Mouse (Mus musculus) intestine, embryonic 14.5 days (tissue): ENCODE measurements at regions not wholly inside any gene's neighbourhood (a gene's known extent, or its start where the extent isn't known, plus 50 kb on each side); places are given as distances from the start of the nearest gene placed in this dataset.
A peak's percentile ranks its signal among the peaks of the same experiment; 100 is the strongest.

Experiments
- ATAC-seq: fragments of 200-750 bp; cut with Nextera tagmentation; replicated peaks from 2 replicates; pipeline ENCODE4 v1.8.0; 2017; ENCODE audit warnings: low read depth, moderate number of reproducible peaks, moderate TSS enrichment, moderate library complexity; ENCODE audit not compliant: low FRiP score, low TSS enrichment
- DNase-seq: peaks from one replicate; pipeline ENCODE4 v3.0.0-alpha.2; 2018; ENCODE audit warnings: low spot score
- H3K27ac ChIP-seq: fragments of 300-500 bp; sonication (generic); 2 replicates; pipeline ENCODE4 v1.5.1; 2014; ENCODE audit warnings: low read depth, mild to moderate bottlenecking, control low read depth
- H3K27me3 ChIP-seq: fragments of 300-500 bp; sonication (generic); replicated peaks from 2 replicates; pipeline ENCODE4 v1.6.1; 2014; ENCODE audit warnings: low read length, control low read depth; ENCODE audit not compliant: control insufficient read depth, insufficient read depth
- H3K36me3 ChIP-seq: fragments of 300-500 bp; sonication (generic); 2 replicates; pipeline ENCODE4 v1.6.1; 2014; ENCODE audit warnings: low read length, control low read depth; ENCODE audit not compliant: control insufficient read depth, insufficient read depth
- H3K4me1 ChIP-seq: fragments of 300-500 bp; sonication (generic); replicated peaks from 2 replicates; pipeline ENCODE4 v1.6.1; 2014; ENCODE audit warnings: low read length, control low read depth, mixed read lengths; ENCODE audit not compliant: control insufficient read depth, insufficient read depth
- H3K4me2 ChIP-seq: fragments of 300-500 bp; sonication (generic); 2 replicates; pipeline ENCODE4 v1.6.1; 2014; ENCODE audit warnings: low read length
- H3K4me3 ChIP-seq: fragments of 300-500 bp; sonication (generic); 2 replicates; pipeline ENCODE4 v1.5.1; 2014; ENCODE audit warnings: low read depth, low read length, control low read depth, mixed read lengths
- H3K9ac ChIP-seq: fragments of 300-500 bp; sonication (generic); 2 replicates; pipeline ENCODE4 v1.6.1; 2014; ENCODE audit warnings: mild to moderate bottlenecking, low read length
- H3K9me3 ChIP-seq: fragments of 300-500 bp; sonication (generic); 2 replicates; pipeline ENCODE4 v1.6.1; 2016; ENCODE audit warnings: low read length, control low read depth; ENCODE audit not compliant: control insufficient read depth
- WGBS: fragments of 180-500 bp; shearing (Covaris S2); extraction: QIAGEN DNeasy Blood & Tissue Kit; methylation state at CpG from one replicate; pipeline ENCODE4 v1.1.7; 2014; 5-methylcytosine and 5-hydroxymethylcytosine counted together

DNA sequence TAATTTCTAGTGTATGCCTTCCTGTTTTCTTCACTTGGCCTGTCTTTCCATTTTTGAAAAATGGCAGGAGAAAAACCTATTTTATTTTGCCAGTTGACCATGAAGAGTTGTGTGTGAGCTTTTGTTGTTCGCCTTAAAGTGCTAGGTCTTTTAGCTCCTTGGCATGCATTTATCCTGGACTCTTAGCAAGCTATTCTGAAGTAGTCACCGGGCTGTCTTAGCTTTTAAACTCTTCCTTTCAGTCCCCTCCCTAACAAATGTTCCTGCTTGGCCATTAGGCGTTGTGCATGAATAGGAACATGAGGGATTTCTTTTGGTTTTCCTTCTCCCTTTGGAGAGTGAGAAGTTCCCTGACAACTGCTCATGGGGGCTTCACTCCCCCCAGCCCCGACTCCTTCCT, 160.9 kb upstream of the F930015N05Rik start:
- H3K27me3 ChIP-seq = no peaks in the 10 kb centered on the region
- WGBS = 89% methylated on average over 4 of the region's 4 CpGs

DNA sequence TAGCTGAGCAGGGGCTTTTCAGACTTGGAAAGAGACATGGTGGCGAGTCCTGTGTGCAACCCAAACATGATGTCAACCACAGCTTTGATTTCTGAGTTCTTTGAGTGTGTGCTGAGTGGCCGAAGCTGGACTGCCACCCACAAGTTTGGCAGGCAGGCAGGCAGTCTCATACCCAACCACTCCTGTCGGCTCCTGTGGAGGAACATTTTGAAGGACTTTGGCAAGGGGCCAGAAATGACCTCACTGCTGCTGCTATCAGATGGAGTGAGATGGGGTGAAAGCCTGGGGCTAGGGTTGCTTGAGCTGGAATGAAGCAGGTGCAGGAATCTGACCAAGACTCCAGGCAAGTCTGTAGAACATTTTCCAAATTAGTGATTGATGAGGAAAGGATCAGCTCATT, 162.7 kb upstream of the F930015N05Rik start:
- H3K4me2 ChIP-seq = no peak overlapping the region
- no peak overlapping the region for H3K9ac ChIP-seq
- H3K27me3 ChIP-seq = no peaks in the 10 kb centered on the region
- H3K9me3 ChIP-seq = no peaks in the 10 kb centered on the region; the same call in 1 of the 2 replicates
- ATAC-seq (no peak), DNase-seq (no peak)
- H3K27ac ChIP-seq = no peak overlapping the region
- H3K4me3 ChIP-seq = no peak overlapping the region
- H3K4me1 ChIP-seq = peaks cover 10% of the 10 kb centered on the region
- H3K36me3 ChIP-seq = no peaks in the 10 kb centered on the region
- WGBS = 54% methylated on average over 3 of the region's 3 CpGs

More for the DNA sequence above, 160.9 kb upstream of the F930015N05Rik start:
- Histone ChIP-seq H3K27ac (no peak overlapping the region), H3K4me3 (no peak overlapping the region), H3K9me3 (no peaks in the 10 kb centered on the region; the same call in 1 of the 2 replicates), H3K9ac (no peak overlapping the region), H3K4me1 (peaks cover 10% of the 10 kb centered on the region), H3K4me2 (no peak overlapping the region), H3K36me3 (no peaks in the 10 kb centered on the region)
- DNase-seq (no peak), ATAC-seq (no peak)

DNA sequence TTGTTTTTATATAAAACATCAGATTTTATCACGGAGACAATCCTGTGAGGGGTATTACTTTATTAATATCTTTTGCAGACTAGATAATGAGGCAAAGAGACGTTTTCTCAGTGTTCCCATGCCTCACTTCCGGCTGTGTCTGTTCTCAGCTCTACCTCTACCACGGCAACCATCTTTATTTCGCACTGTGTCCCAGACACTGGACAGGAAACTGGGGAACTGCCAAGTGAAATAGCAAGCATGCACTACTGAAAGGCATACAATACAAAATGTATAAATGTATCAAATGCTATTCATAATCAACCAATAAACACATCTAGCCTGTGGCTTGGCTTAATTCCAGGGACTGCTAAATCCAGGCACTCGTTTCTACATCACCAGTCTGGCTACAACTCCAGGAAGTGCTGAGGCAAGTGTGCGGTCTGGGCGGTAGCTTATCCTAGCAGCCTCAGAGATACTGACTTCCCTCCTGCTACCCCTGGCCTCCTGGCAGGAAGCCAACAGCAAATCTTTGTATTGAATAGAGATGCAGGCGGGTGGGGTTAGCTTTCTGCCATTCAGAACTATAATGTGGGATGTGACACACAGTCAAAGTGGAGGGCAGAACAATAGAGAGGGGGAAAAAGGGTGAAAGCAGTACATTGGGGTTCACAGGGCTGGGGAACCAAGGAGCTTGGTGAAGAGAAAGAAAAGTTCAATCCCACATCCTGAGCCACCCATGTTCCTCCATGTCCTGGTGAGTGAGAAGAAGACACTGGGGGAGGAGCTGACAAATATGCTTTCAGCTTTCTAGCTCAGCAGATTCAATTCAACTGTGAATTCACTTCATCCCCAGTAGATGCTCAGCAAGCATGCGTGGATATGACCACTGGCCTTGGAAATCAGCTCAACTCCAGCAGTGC, 164.0 kb upstream of the F930015N05Rik start:
- H3K4me3 ChIP-seq = no peak overlapping the region
- peak; percentile 72; the same call in 1 of the 2 replicates for ATAC-seq
- no peaks in the 10 kb centered on the region for H3K36me3 ChIP-seq
- no peaks in the 10 kb centered on the region for H3K27me3 ChIP-seq
- 40% methylated on average over 10 of the region's 10 CpGs for WGBS
- peaks cover 10% of the 10 kb centered on the region for H3K4me1 ChIP-seq
- H3K4me2 ChIP-seq = 0 out of 2 replicates have a peak overlapping the region, but pooled peaks have one; percentile 8
- no peak overlapping the region for H3K27ac ChIP-seq
- no peaks in the 10 kb centered on the region; the same call in 1 of the 2 replicates for H3K9me3 ChIP-seq
- peak; percentile 74 for DNase-seq
- H3K9ac ChIP-seq = no peak overlapping the region

DNA sequence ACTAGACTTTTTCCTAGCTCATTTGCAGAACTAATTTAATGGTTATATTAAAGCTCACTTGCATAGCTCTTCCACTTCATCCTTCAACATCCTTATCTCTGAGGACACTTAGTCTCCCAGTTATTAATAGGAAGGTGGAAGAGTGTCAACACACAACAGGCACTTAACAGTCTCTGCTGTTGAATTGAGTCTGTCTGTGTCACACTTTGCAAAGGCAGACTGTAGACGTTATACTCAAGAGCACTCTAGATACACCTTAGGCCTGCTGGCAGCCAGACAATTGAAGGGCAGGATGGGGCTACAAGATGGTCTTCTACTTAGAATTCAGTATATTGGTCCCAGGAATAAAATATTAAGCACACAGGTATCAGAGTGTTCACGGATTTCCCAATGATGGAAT, 172.6 kb upstream of the F930015N05Rik start:
- DNase-seq (no peak), ATAC-seq (no peak)
- Histone ChIP-seq H3K4me3 (no peak overlapping the region), H3K4me1 (no peaks in the 10 kb centered on the region), H3K27me3 (no peaks in the 10 kb centered on the region), H3K27ac (no peak overlapping the region), H3K4me2 (no peak overlapping the region), H3K36me3 (no peaks in the 10 kb centered on the region), H3K9ac (no peak overlapping the region), H3K9me3 (no peaks in the 10 kb centered on the region)
- 76% methylated on average over 2 of the region's 2 CpGs for WGBS

DNA sequence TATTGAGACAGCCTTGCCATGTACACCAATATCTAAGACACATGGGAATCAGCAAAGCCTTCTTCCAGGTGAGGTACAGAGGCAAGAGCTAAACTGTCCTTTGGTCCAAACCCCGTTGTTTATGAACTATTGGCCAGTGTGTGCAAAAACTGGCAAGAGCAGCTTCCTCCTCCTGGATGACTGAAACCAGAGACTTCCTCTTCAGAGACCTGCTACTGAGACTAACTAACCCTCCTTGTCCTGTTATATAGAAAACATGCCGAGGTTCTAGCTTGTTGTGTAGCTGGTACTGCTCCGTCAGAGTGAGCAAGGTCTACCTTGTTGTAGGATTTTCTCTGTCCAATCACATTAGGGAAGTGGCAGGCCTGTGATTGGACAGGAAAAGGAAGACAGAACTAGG, 174.3 kb upstream of the F930015N05Rik start:
- ATAC-seq (no peak), DNase-seq (no peak)
- no peaks in the 10 kb centered on the region for H3K36me3 ChIP-seq
- H3K9ac ChIP-seq = no peak overlapping the region
- H3K4me2 ChIP-seq = no peak overlapping the region
- 74% methylated on average over 3 of the region's 3 CpGs for WGBS
- no peaks in the 10 kb centered on the region for H3K4me1 ChIP-seq
- H3K27ac ChIP-seq = no peak overlapping the region
- no peak overlapping the region for H3K4me3 ChIP-seq
- no peaks in the 10 kb centered on the region for H3K27me3 ChIP-seq
- no peaks in the 10 kb centered on the region for H3K9me3 ChIP-seq

DNA sequence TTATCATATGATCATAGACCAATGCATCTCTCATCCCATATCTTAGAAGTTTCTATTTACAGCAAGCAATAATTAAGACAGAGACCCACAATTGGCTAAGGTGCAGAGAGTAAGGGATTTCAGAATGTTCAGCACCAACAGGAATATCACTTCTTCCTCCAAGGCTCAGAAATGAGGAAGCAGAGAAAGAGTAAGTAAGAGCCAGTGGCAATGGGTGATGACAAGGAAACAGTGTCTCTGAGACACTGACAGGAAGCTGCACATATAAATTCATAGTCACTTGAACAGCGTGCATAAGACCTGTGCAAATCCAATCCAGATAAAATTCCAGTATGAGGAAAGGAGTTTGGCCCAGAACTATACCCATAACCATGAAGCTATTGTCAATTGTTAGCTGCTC, 178.7 kb upstream of the F930015N05Rik start:
- Histone ChIP-seq H3K4me3 (no peak overlapping the region), H3K9ac (no peak overlapping the region), H3K27me3 (no peaks in the 10 kb centered on the region), H3K27ac (no peak overlapping the region), H3K9me3 (no peaks in the 10 kb centered on the region), H3K4me2 (no peak overlapping the region), H3K4me1 (peaks cover 6% of the 10 kb centered on the region; the same call in 1 of the 2 replicates), H3K36me3 (no peaks in the 10 kb centered on the region)
- DNase-seq (no peak), ATAC-seq (no peak)
- 69% methylated on average over 1 of the region's 1 CpGs for WGBS

DNA sequence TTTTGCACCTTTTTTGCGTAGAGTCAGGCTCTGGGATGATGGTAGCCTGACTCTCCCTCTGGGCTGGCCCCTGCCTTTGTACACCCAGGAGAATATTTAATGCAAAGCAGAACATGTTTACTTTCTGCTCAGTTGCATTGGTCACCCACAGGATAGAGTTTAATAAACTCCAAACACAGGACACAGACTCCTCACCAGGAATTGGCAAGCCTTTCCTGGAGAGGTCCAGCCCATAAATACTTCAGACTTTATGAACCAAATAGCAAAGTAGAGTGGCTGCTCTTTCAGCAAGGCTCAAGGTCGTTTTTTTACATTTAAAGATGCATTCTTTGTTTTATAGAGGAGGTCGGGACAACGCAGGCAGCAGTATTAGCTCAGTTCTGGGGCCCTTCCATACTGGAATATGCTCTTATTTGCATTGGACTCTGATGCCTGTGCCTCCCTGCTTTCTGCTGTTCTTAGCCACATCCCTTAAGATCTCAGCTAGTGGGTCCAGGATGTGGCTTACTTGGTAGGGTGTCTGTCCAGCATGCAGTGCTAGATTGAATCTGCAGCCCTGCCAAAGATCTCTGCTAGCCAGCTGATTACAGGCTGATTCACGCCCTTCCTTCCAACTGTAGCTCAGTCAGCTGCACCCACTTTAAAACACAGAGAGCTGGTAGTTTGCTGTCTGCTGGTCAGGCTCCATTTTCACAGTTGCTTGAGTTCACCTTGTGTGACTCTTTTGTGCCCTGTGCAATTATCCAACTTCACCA, 182.4 kb upstream of the F930015N05Rik start:
- H3K9me3 ChIP-seq = no peaks in the 10 kb centered on the region
- H3K27ac ChIP-seq = no peak overlapping the region
- H3K4me1 ChIP-seq = peaks cover 6% of the 10 kb centered on the region; the same call in 1 of the 2 replicates
- H3K9ac ChIP-seq = no peak overlapping the region
- DNase-seq (no peak), ATAC-seq (no peak)
- H3K4me2 ChIP-seq = no peak overlapping the region
- no peak overlapping the region for H3K4me3 ChIP-seq
- WGBS = 41% methylated on average over 5 of the region's 5 CpGs
- H3K36me3 ChIP-seq = no peaks in the 10 kb centered on the region
- H3K27me3 ChIP-seq = no peaks in the 10 kb centered on the region

DNA sequence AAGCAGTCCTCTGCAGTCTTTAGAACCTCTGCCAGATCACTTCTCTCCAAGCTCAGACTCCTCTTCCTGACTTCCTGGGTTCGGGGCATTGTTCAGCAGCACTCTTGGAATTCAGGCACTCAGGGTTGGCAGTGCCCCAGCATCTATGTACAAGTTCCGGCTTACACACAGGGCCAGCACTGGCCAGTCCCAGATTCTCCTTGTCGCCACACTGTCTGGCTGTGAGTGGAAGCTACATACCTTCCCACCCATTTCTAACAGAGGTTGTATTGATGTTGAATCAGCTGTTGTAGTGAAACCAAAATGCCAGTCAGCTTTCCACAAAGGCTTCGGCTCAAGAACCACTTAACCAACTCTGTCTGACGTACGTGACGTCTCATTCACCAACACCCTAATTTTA, 190.7 kb upstream of the F930015N05Rik start:
- Histone ChIP-seq H3K36me3 (no peaks in the 10 kb centered on the region), H3K9ac (no peak overlapping the region), H3K4me2 (no peak overlapping the region), H3K27ac (no peak overlapping the region), H3K9me3 (no peaks in the 10 kb centered on the region), H3K4me3 (no peak overlapping the region), H3K27me3 (no peaks in the 10 kb centered on the region), H3K4me1 (no peaks in the 10 kb centered on the region)
- ATAC-seq (no peak), DNase-seq (no peak)
- 87% methylated on average over 7 of the region's 7 CpGs for WGBS
